Comparison of ENCODE assay signal across 8 mouse cellular contexts in the genomic region with DNA sequence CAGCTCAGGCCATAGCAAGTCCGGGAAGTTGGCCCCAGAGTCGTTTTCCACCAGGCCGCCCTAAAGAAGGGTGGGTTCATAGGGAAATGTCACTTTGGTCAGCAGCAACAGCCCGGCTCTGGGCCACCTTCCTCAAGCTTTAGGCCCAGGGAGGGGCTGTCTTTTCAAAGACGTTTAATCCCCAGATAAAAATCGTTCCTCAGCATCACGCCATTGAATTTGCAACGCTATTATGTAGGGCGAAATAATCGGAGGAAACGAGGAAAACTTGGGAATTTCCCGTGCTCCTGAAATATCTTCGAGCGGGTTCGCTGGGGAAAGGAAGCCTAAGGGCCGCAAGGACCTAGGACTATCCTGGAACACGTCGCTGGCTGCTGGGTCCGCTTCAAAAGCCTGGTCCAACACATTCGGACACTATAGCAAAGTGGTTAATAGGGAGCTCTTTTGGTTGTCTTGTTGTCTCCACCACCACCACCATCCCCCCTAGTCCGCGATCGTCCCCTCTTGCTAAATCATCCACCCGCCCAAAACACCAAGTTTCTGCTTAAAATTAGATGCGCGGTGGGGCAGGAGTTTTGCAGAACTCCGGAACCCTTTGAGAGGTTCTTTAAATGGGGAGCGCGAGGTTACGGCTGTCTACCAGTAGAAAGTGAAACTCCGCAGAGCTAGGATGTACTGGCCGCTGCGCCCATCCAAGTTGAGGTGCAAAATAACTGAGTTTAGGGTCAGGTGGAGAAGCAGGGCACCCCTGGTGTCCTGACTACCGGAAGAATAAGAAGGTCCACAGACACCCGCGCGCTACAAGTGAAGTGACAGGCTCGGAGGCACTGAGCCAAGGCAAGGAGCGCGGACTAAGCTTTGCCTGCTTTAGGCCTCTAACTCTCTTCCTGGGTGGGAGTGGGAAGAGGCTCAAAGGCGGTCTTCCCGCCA. TPM values are rescaled to one million over a fixed set of nuclear protein-coding genes. Genes with fewer than 3 reads are reported as not detected.
DNase-seq lines count a peak whose midpoint lies in the region; ATAC-seq and TF ChIP-seq lines count a peak whose summit lies in the region.

No protein-coding gene starts in this region.

- TF ChIP-seq CTCF in spleen, adult 2 months (IDR thresholded peaks at IDR 0.05; ENCODE audit: extremely low read depth, insufficient read depth, insufficient read length, insufficient replicate concordance), result no peak

- H3K27me3 ChIP-seq in spleen, adult 2 months (ENCODE audit: control insufficient read depth, insufficient read depth, low read length), result peaks cover 27% of the 10 kb centered on the region
- peaks cover 91% of the 10 kb centered on the region for H3K27me3 ChIP-seq in forebrain, embryonic 15.5 days
- peaks cover 51% of the 10 kb centered on the region for H3K27me3 ChIP-seq in hindbrain, embryonic 16.5 days (replicated peaks; ENCODE audit: control insufficient read depth, insufficient read depth, low read length)
- peaks cover 97% of the 10 kb centered on the region for H3K27me3 ChIP-seq in midbrain, embryonic 11.5 days (ENCODE audit: control insufficient read depth, insufficient read depth, low read length)

- H3K4me2 ChIP-seq in forebrain, embryonic 15.5 days (replicated peaks), result peak overlapping the region; percentile 52
- H3K4me2 ChIP-seq in hindbrain, embryonic 16.5 days (ENCODE audit: low read length), result peak overlapping the region; percentile 71
- H3K4me2 ChIP-seq in midbrain, embryonic 11.5 days, result peak overlapping the region; percentile 82

- H3K4me3 ChIP-seq in spleen, adult 2 months (ENCODE audit: extremely low read depth, insufficient read depth, insufficient read length), result peak overlapping the region; percentile 48; the same call in 1 of the 2 replicates
- H3K4me3 ChIP-seq in forebrain, embryonic 15.5 days, result peak overlapping the region; percentile 38
- H3K4me3 ChIP-seq in hindbrain, embryonic 16.5 days (ENCODE audit: low read length), result peak overlapping the region; percentile 46
- H3K4me3 ChIP-seq in midbrain, embryonic 11.5 days (ENCODE audit: low read depth, low read length), result peak overlapping the region; percentile 45

- ATAC-seq in forebrain, embryonic 15.5 days (replicated peaks), result no peak
- no peak; the same call in 1 of the 2 replicates for ATAC-seq in hindbrain, embryonic 16.5 days
- ATAC-seq in midbrain, embryonic 11.5 days (ENCODE audit: low FRiP score), result 0 out of 2 replicates have a peak, but pooled peaks have one; percentile 5

- no peak for TF ChIP-seq POLR2A in spleen, adult 2 months (IDR thresholded peaks at IDR 0.05; ENCODE audit: low read depth, low read length)

- H3K27ac ChIP-seq in spleen, adult 2 months (ENCODE audit: insufficient read depth, low read length), result no peak overlapping the region; the same call in 1 of the 2 replicates
- H3K27ac ChIP-seq in forebrain, embryonic 15.5 days (replicated peaks), result no peak overlapping the region
- no peak overlapping the region for H3K27ac ChIP-seq in hindbrain, embryonic 16.5 days (ENCODE audit: low read depth, low read length)
- H3K27ac ChIP-seq in midbrain, embryonic 11.5 days (ENCODE audit: low read depth, low read length), result no peak overlapping the region

- H3K36me3 ChIP-seq in spleen, adult 2 months (ENCODE audit: control insufficient read depth, insufficient read depth, low read length), result no peaks in the 10 kb centered on the region
- H3K36me3 ChIP-seq in forebrain, embryonic 15.5 days, result no peaks in the 10 kb centered on the region
- no peaks in the 10 kb centered on the region for H3K36me3 ChIP-seq in hindbrain, embryonic 16.5 days (ENCODE audit: control insufficient read depth, insufficient read depth, low read length)
- no peaks in the 10 kb centered on the region for H3K36me3 ChIP-seq in midbrain, embryonic 11.5 days (ENCODE audit: control insufficient read depth, insufficient read depth, low read length)

- H3K9ac ChIP-seq in forebrain, embryonic 15.5 days (replicated peaks), result no peak overlapping the region
- H3K9ac ChIP-seq in hindbrain, embryonic 16.5 days (ENCODE audit: low read depth, low read length), result peak overlapping the region; percentile 55
- H3K9ac ChIP-seq in midbrain, embryonic 11.5 days (ENCODE audit: low read length), result peak overlapping the region; percentile 56

- WGBS in spleen, adult 2 months, result 4% methylated on average over 42 of the region's 42 CpGs
- 1% methylated on average over 42 of the region's 42 CpGs for WGBS in forebrain, embryonic 15.5 days
- WGBS in hindbrain, embryonic 16.5 days, result 1% methylated on average over 42 of the region's 42 CpGs
- WGBS in midbrain, embryonic 11.5 days, result under 1% methylated on average over 42 of the region's 42 CpGs

- no peak for DNase-seq in spleen, adult 2 months (ENCODE audit: low read depth in 1 of 2, low spot score in 2 of 2)
- no peak for DNase-seq in spleen, adult 18-20 months
- DNase-seq in midbrain, embryonic 11.5 days (ENCODE audit: low spot score, missing footprints), result peak; percentile 97
- DNase-seq in spleen, postnatal 4 days (ENCODE audit: low spot score in 2 of 2), result no peak
- no peak for DNase-seq in c-Kit-positive CD71-positive TER-119-positive erythroid progenitor cells, embryonic 14.5 days (ENCODE audit: low spot score)
- DNase-seq in urinary bladder, adult 2 months (ENCODE audit: low spot score), result no peak

- peaks cover 2% of the 10 kb centered on the region; the same call in 1 of the 2 replicates for H3K4me1 ChIP-seq in spleen, adult 2 months (ENCODE audit: control insufficient read depth, insufficient read depth, insufficient read length)
- peaks cover 41% of the 10 kb centered on the region for H3K4me1 ChIP-seq in forebrain, embryonic 15.5 days
- peaks cover 23% of the 10 kb centered on the region for H3K4me1 ChIP-seq in hindbrain, embryonic 16.5 days (ENCODE audit: control insufficient read depth, insufficient read depth, low read depth, low read length)
- peaks cover 32% of the 10 kb centered on the region for H3K4me1 ChIP-seq in midbrain, embryonic 11.5 days (ENCODE audit: control insufficient read depth, insufficient read depth, low read length)

- no peaks in the 10 kb centered on the region for H3K9me3 ChIP-seq in forebrain, embryonic 15.5 days
- no peaks in the 10 kb centered on the region for H3K9me3 ChIP-seq in hindbrain, embryonic 16.5 days (ENCODE audit: control insufficient read depth, low read length)
- H3K9me3 ChIP-seq in midbrain, embryonic 11.5 days (ENCODE audit: control insufficient read depth, low read length), result no peaks in the 10 kb centered on the region

RNA-seq across cellular contexts. Expression of gene Msx1, which starts 1.3 kb away (rescaled TPM):
- polyA plus RNA-seq in spleen, adult 2 months (2012; rRNA removed), result 4.7 and 6.2 TPM in 2 replicates
- polyA plus RNA-seq in forebrain, embryonic 15.5 days (2015; fragmentation: Nextera tagmentation; extraction: Ambion mirVana), result 13.7 and 20.7 TPM in 2 replicates
- polyA plus RNA-seq in hindbrain, embryonic 16.5 days (2015; fragmentation: Nextera tagmentation; extraction: Ambion mirVana), result 28.9 and 30.5 TPM in 2 replicates
- 89.8 and 104 TPM in 2 replicates for polyA plus RNA-seq in midbrain, embryonic 11.5 days (2014; fragmentation: Nextera tagmentation; extraction: Ambion mirVana)
- polyA plus RNA-seq in urinary bladder, adult 2 months (2012; rRNA removed), result 2.9 and 3.3 TPM in 2 replicates
